Mouse (Mus musculus) layer of hippocampus, adult 8-10 months (tissue): ENCODE measurements at regions not wholly inside any gene's neighbourhood (a gene's known extent, or its start where the extent isn't known, plus 50 kb on each side); places are given as distances from the start of the nearest gene placed in this dataset.

ENCODE experiments used
- microRNA-seq, 2 experiments: library from miRNA; unstranded; fragments of <30 nt; microRNA quantifications; one replicate each; pipeline ENCODE4 v1.2.0; 2022

Small RNAs in the stretch of these regions (microRNA-seq; reads per million reads assigned to microRNA genes)
- gene Gm22466 (0 reads per million in 2 experiments), gene Gm23490 (0 reads per million in 2 experiments), gene Gm23873 (0.32 to 0.76 reads per million in 2 experiments), gene Gm23917 (0 reads per million in 2 experiments), gene Gm23962 (0 reads per million in 2 experiments), gene Gm25533 (0 reads per million in 2 experiments), gene Mir344 (0 reads per million in 2 experiments), gene Mir344b (12.1 to 50.8 reads per million in 2 experiments), gene Mir344c (0.96 to 2.5 reads per million in 2 experiments), gene Mir344d-1 (0.32 to 1.8 reads per million in 2 experiments), gene Mir344d-2 (0 reads per million in 2 experiments), gene Mir344d-3 (5.1 to 6.8 reads per million in 2 experiments), gene Mir344e (0 reads per million in 2 experiments), gene Mir344h-1 (0 reads per million in 2 experiments), gene Mir344h-2 (0 reads per million in 2 experiments)
